Mouse (Mus musculus): ENCODE measurements around the gene Pitpnm1. TPM values are rescaled to one million over a fixed set of nuclear protein-coding genes. Genes with fewer than 3 reads are reported as not detected.

The Pitpnm1 gene
- polyA plus RNA-seq, 1 experiment: 357 TPM

DNA sequence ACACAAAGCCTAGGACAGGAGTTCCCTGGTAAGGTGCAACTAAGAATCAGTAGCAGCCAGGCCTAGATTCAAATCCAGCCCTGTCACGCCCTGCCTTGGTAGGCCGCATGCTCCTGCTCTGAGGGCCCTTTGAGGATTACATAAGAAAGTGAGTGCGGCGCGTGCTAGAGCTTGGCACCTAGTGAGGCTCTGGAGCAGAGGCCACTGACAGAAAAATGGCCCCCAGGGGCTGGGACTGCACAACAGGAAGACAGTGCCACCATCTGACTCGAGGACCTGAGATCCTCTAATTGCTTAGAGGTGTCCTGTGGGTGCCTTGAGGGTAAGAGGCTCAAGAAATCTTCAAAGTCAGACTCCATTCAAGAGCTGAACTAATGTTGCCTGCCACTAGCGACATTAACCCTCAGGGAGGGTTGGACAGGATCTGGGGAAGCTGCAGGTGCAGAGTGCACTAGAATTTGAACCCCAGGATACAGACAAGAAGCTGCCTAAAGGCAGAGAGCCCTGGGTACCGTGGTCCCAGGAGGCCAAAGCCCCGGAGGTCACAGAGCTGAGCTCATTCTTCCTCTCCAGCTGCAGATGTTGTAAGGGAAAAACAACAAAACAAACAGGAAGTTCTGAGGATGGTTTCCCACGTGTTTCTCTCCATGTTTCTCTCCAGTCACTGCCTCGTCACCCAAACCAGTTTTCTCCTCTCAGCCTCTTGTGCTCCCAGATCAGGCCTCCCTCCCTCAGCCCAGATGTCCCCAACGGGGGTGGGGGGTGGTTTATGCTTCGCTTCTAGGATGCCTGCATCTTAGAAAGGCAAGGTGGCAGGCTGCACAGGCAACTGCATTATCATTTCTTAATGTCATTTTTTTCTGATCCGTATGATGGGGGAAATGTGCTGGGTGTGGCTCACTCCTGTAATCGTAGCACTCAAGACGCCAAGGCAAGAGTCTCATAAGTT, 45.0 kb downstream of the Pitpnm1 start:
- H3K4me3 ChIP-seq (ENCODE audit: control insufficient read depth, insufficient read depth, low read length): no peak overlapping the region
- WGBS: 53% methylated on average over 16 of the region's 16 CpGs
- H3K27me3 ChIP-seq (ENCODE audit: control insufficient read depth, insufficient read depth, low read length): no peaks in the 10 kb centered on the region
- peaks cover 49% of the 10 kb centered on the region for H3K4me1 ChIP-seq (replicated peaks; ENCODE audit: control insufficient read depth, insufficient read depth, low read length)
- H3K27ac ChIP-seq (ENCODE audit: control insufficient read depth, insufficient read depth, low read length): peak overlapping the region; percentile 79
- TF ChIP-seq POLR2A (IDR thresholded peaks at IDR 0.05; ENCODE audit: control insufficient read depth, extremely low read depth, insufficient read depth, low read length, poor library complexity) (no peak), CTCF (IDR thresholded peaks at IDR 0.05; ENCODE audit: borderline replicate concordance, control insufficient read depth, extremely low read depth, insufficient read depth, low read length, poor library complexity) (no peak)
- no peaks in the 10 kb centered on the region for H3K36me3 ChIP-seq (ENCODE audit: control insufficient read depth, insufficient read depth, low read length)
- DNase-seq: peak; percentile 35

- H3K4me1 ChIP-seq (replicated peaks; ENCODE audit: control insufficient read depth, insufficient read depth, low read length): peaks cover 48% of the 10 kb centered on the region
- 96% methylated on average over 5 of the region's 5 CpGs for WGBS
- H3K27me3 ChIP-seq (ENCODE audit: control insufficient read depth, insufficient read depth, low read length): no peaks in the 10 kb centered on the region
- H3K27ac ChIP-seq (ENCODE audit: control insufficient read depth, insufficient read depth, low read length): no peak overlapping the region
- TF ChIP-seq POLR2A (IDR thresholded peaks at IDR 0.05; ENCODE audit: control insufficient read depth, extremely low read depth, insufficient read depth, low read length, poor library complexity): no peak
- TF ChIP-seq CTCF (IDR thresholded peaks at IDR 0.05; ENCODE audit: borderline replicate concordance, control insufficient read depth, extremely low read depth, insufficient read depth, low read length, poor library complexity): no peak
- H3K4me3 ChIP-seq (ENCODE audit: control insufficient read depth, insufficient read depth, low read length): no peak overlapping the region
- H3K36me3 ChIP-seq (ENCODE audit: control insufficient read depth, insufficient read depth, low read length): peaks cover 6% of the 10 kb centered on the region; the same call in 1 of the 2 replicates
- no peak for DNase-seq
These were observed 46.1 kb downstream of the Pitpnm1 start for GRCm38 (mm10) chr19:4145936-4146335.

DNA sequence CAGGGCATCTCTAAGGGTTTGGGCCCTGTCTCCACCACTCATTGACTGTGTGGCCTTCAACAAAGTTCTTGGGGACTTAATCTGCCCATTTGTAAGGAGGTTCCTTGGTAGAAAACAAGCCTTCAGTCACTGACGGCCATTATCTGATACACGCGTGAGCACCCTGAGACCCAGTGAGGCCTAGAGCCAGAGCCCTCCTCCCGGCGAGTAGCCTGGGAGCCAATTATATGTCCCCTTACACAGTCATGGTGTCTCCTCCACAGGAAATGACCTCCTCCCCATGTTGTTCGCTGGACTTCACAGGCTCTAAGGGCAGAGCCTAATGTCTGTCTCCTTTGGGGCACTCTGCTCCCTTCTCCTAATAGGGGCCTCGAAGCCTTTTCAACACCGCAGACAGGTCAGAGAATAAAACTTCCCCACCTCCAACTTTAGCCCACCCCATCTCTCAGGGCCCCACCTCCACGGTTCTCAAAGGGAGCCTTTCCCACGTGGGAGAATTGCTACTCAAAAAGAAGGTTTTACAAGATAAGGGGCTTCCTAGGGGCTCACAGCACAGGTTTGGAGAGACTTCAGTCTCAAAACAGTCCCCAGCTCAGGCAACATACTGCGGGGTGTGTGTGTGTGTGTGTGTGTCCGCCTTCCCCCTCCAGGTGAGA, 46.7 kb downstream of the Pitpnm1 start:
- H3K27ac ChIP-seq (ENCODE audit: control insufficient read depth, insufficient read depth, low read length): no peak overlapping the region

DNA sequence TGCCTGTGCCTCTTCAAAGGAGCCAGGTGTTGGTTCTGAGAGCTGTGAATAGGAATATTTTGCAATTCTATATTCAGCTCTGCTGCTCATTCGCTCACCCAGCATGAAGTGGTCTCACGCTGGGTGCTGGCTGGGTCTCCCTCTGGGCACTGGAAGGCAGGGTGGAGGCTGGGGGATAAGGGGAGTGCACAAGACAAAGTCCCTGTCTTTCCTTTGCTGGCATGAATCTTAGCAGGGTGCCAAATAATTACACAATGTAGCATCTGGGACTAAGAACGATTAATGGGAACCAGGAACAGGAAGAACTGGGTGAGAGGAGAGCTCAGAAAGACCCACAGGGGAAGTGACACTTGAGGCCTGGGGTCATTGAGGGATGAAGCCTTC, 47.2 kb downstream of the Pitpnm1 start:
- H3K36me3 ChIP-seq (ENCODE audit: control insufficient read depth, insufficient read depth, low read length): peaks cover 6% of the 10 kb centered on the region; the same call in 1 of the 2 replicates
- no peak for DNase-seq
- TF ChIP-seq POLR2A (IDR thresholded peaks at IDR 0.05; ENCODE audit: control insufficient read depth, extremely low read depth, insufficient read depth, low read length, poor library complexity) (no peak), CTCF (IDR thresholded peaks at IDR 0.05; ENCODE audit: borderline replicate concordance, control insufficient read depth, extremely low read depth, insufficient read depth, low read length, poor library complexity) (no peak)
- H3K4me3 ChIP-seq (ENCODE audit: control insufficient read depth, insufficient read depth, low read length): no peak overlapping the region
- H3K27ac ChIP-seq (ENCODE audit: control insufficient read depth, insufficient read depth, low read length): no peak overlapping the region; the same call in 1 of the 2 replicates
- no peaks in the 10 kb centered on the region for H3K27me3 ChIP-seq (ENCODE audit: control insufficient read depth, insufficient read depth, low read length)
- 64% methylated on average over 3 of the region's 3 CpGs for WGBS
- H3K4me1 ChIP-seq (replicated peaks; ENCODE audit: control insufficient read depth, insufficient read depth, low read length): peaks cover 48% of the 10 kb centered on the region

More for the DNA sequence above, 46.7 kb downstream of the Pitpnm1 start:
- 88% methylated on average over 12 of the region's 12 CpGs for WGBS
- H3K36me3 ChIP-seq (ENCODE audit: control insufficient read depth, insufficient read depth, low read length): peaks cover 6% of the 10 kb centered on the region; the same call in 1 of the 2 replicates
- peaks cover 48% of the 10 kb centered on the region for H3K4me1 ChIP-seq (replicated peaks; ENCODE audit: control insufficient read depth, insufficient read depth, low read length)
- DNase-seq: no peak
- H3K4me3 ChIP-seq (ENCODE audit: control insufficient read depth, insufficient read depth, low read length): no peak overlapping the region
- H3K27me3 ChIP-seq (ENCODE audit: control insufficient read depth, insufficient read depth, low read length): no peaks in the 10 kb centered on the region
- TF ChIP-seq POLR2A (IDR thresholded peaks at IDR 0.05; ENCODE audit: control insufficient read depth, extremely low read depth, insufficient read depth, low read length, poor library complexity) (no peak), CTCF (IDR thresholded peaks at IDR 0.05; ENCODE audit: borderline replicate concordance, control insufficient read depth, extremely low read depth, insufficient read depth, low read length, poor library complexity) (no peak)

DNA sequence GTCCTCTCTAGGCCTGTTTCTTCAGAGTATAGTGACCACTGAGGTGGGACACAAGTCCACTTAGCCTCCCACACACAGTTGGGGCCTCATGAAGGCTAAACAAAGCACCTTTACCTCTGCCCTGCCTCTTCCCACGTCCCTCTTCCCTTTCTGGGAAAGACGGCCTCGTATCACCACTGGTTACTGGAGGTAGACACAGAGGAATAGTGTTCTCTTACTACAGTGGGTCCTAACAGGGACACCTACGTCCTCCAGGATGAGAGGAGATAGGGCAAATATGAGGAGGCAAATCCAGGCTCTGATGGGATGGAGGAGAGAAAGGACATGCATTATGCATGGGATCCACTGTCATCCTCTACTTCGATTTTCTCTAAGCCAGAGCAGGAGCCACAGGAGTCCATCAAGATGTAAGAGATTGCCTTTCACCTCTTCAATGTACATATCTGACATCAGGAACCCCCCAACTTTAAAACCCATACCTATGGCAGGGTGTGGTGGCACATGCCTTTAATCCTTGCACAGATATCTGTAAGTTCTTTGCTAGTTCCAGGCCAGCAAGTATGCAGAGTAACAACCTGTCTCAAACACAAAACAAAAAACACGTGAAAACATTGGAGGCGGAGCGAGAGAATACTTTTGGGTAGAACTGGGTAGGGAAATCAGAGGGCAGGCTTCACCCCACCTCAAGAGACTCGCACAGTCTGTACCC, 48.1 kb downstream of the Pitpnm1 start:
- Histone ChIP-seq H3K27ac (ENCODE audit: control insufficient read depth, insufficient read depth, low read length) (no peak overlapping the region), H3K4me3 (ENCODE audit: control insufficient read depth, insufficient read depth, low read length) (peak overlapping the region; percentile 76), H3K27me3 (ENCODE audit: control insufficient read depth, insufficient read depth, low read length) (no peaks in the 10 kb centered on the region), H3K36me3 (ENCODE audit: control insufficient read depth, insufficient read depth, low read length) (peaks cover 6% of the 10 kb centered on the region; the same call in 1 of the 2 replicates), H3K4me1 (replicated peaks; ENCODE audit: control insufficient read depth, insufficient read depth, low read length) (peaks cover 53% of the 10 kb centered on the region)
- WGBS: 42% methylated on average over 9 of the region's 9 CpGs
- no peak for DNase-seq
- no peak for TF ChIP-seq CTCF (IDR thresholded peaks at IDR 0.05; ENCODE audit: borderline replicate concordance, control insufficient read depth, extremely low read depth, insufficient read depth, low read length, poor library complexity)
- no peak for TF ChIP-seq POLR2A (IDR thresholded peaks at IDR 0.05; ENCODE audit: control insufficient read depth, extremely low read depth, insufficient read depth, low read length, poor library complexity)

DNA sequence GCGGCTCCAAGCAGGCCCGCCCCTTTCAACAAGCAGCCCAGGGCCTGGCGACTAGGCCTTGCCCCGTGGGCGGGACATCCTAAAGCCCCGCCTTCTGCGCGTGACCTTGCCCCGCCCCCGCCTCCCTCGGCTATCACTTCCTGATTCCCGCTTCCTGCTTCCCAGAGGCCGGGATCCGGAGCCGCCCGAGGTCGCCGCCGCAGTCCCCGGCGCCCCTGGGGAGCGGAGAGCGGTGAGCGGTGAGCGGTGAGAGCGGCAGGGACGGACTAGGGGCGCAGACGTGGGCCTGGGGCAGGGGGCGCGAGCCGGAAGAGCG, 48.7 kb downstream of the Pitpnm1 start, which contains the start of gene Coro1b:
TSS of gene Coro1b (plus strand) at position 129 of the 316 bp plus-strand sequence.
- peaks cover 59% of the 10 kb centered on the region for H3K4me1 ChIP-seq (replicated peaks; ENCODE audit: control insufficient read depth, insufficient read depth, low read length)
- H3K4me3 ChIP-seq (ENCODE audit: control insufficient read depth, insufficient read depth, low read length): peak within 1 kb of the TSS; percentile 76
- peaks cover 9% of the 10 kb centered on the region; the same call in 1 of the 2 replicates for H3K36me3 ChIP-seq (ENCODE audit: control insufficient read depth, insufficient read depth, low read length)
- H3K27me3 ChIP-seq (ENCODE audit: control insufficient read depth, insufficient read depth, low read length): no peaks in the 10 kb centered on the region
- TF ChIP-seq POLR2A (IDR thresholded peaks at IDR 0.05; ENCODE audit: control insufficient read depth, extremely low read depth, insufficient read depth, low read length, poor library complexity) (peak; percentile 90), CTCF (IDR thresholded peaks at IDR 0.05; ENCODE audit: borderline replicate concordance, control insufficient read depth, extremely low read depth, insufficient read depth, low read length, poor library complexity) (0 out of 2 replicates have a peak, but pooled peaks have one; percentile 30)
- DNase-seq: peak; percentile 97
- H3K27ac ChIP-seq (ENCODE audit: control insufficient read depth, insufficient read depth, low read length): peak within 1 kb of the TSS; percentile 67; the same call in 1 of the 2 replicates
- 1% methylated on average over 32 of the region's 33 CpGs for WGBS
